Mouse (Mus musculus) heart, adult 2 months (tissue): ENCODE results near the gene Upp2. TPM values are rescaled to one million over a fixed set of nuclear protein-coding genes. Genes with fewer than 3 reads are reported as not detected.
A peak's percentile ranks its signal among the peaks of the same experiment; 100 is the strongest.

Source experiments
- DNase-seq, 2 experiments: peaks; one replicate each; pipeline ENCODE4 v3.0.0; 2021
- H3K27ac ChIP-seq: fragments of 200-600 bp; 2 replicates; pipeline ENCODE4 v1.8.1; 2022
- H3K27me3 ChIP-seq: fragments of 200-500 bp; 2 replicates; pipeline ENCODE4 v1.6.1; 2012; ENCODE audit warnings: mild to moderate bottlenecking, low read length, inconsistent platforms, mixed read lengths; ENCODE audit not compliant: control insufficient read depth, insufficient read depth
- H3K36me3 ChIP-seq: fragments of 200-500 bp; 2 replicates; pipeline ENCODE4 v1.6.1; 2012; ENCODE audit warnings: low read length, inconsistent platforms; ENCODE audit not compliant: control insufficient read depth, insufficient read depth
- H3K4me1 ChIP-seq: fragments of 200-500 bp; 2 replicates; pipeline ENCODE4 v1.6.1; 2011; ENCODE audit warnings: low read length; ENCODE audit not compliant: control insufficient read depth, insufficient read depth
- H3K4me3 ChIP-seq: fragments of 200-600 bp; 2 replicates; pipeline ENCODE4 v1.8.1; 2022
- H3K79me2 ChIP-seq: fragments of 200-500 bp; replicated peaks from 2 replicates; pipeline ENCODE4 v1.6.1; 2012; ENCODE audit warnings: mild to moderate bottlenecking, inconsistent platforms, low read length, moderate library complexity, mixed read lengths; ENCODE audit not compliant: control insufficient read depth, insufficient read depth
- H3K9ac ChIP-seq: fragments of 200-500 bp; 2 replicates; pipeline ENCODE4 v1.6.1; 2012; ENCODE audit warnings: low read depth, mild to moderate bottlenecking, control low read depth, inconsistent platforms, low read length, mixed read lengths
- CTCF ChIP-seq: fragments of 200-600 bp; IDR thresholded peaks from 2 replicates; pipeline ENCODE4 v1.8.1; 2022; ENCODE audit warnings: antibody characterized with exemption, mild to moderate bottlenecking, moderate library complexity
- EP300 ChIP-seq: fragments of 200-500 bp; IDR thresholded peaks from 2 replicates; pipeline ENCODE4 v1.6.1; 2011; ENCODE audit warnings: low read depth, low read length, control low read depth; ENCODE audit not compliant: insufficient read depth
- POLR2A ChIP-seq: fragments of 200-500 bp; IDR thresholded peaks from 2 replicates; pipeline ENCODE4 v1.6.1; 2011; ENCODE audit warnings: mild to moderate bottlenecking, low read depth, low read length, control low read depth; ENCODE audit not compliant: insufficient read depth
- WGBS: fragments of 180-500 bp; shearing (Covaris S2); methylation state at CpG from one replicate; pipeline ENCODE4 v1.1.7; 2018; 5-methylcytosine and 5-hydroxymethylcytosine counted together
- intact Hi-C: fragments of 180-260 bp; cut with DNase I; formaldehyde crosslinking; loops from one replicate; pipeline ENCODE4 v1.15.1; 2025
- polyA plus RNA-seq: library from polyadenylated mRNA; depleted of rRNA; stranded (reverse); fragments of >200 nt; gene quantifications from 2 replicates; pipeline ENCODE4 v1.2.3, GENCODE M21; 2012
- total RNA-seq, 2 experiments: library from RNA; stranded (reverse); gene quantifications; 2 replicates each; pipeline ENCODE4 v1.2.3; 2021

The Upp2 gene
- total and polyA plus RNA-seq, 3 experiments = 2.2 to 3.3 (median 3.0) TPM

GRCm38 (mm10) chr2:58552296-58552695, 14.8 kb upstream of the Upp2 start:
- Histone ChIP-seq H3K4me3 (no peak overlapping the region), H3K36me3 (no peaks in the 10 kb centered on the region), H3K4me1 (peaks cover 2% of the 10 kb centered on the region), H3K79me2 (peaks cover 11% of the 10 kb centered on the region), H3K9ac (no peak overlapping the region), H3K27me3 (no peaks in the 10 kb centered on the region), H3K27ac (no peak overlapping the region)
- TF ChIP-seq POLR2A = no peak
- no peak for TF ChIP-seq CTCF
- TF ChIP-seq EP300 = no peak
- no peak for DNase-seq
- intact Hi-C loops = no loop called here
- WGBS = 69% methylated on average over 3 of the region's 3 CpGs

GRCm38 (mm10) chr2:58557045-58557845, 9.9 kb upstream of the Upp2 start:
- no peak for TF ChIP-seq POLR2A
- TF ChIP-seq EP300 = no peak
- no peak for TF ChIP-seq CTCF
- no peaks in the 10 kb centered on the region for H3K36me3 ChIP-seq
- peaks cover 1% of the 10 kb centered on the region; the same call in 1 of the 2 replicates for H3K4me1 ChIP-seq
- WGBS = 84% methylated on average over 9 of the region's 9 CpGs
- no peak for DNase-seq
- no peaks in the 10 kb centered on the region for H3K27me3 ChIP-seq
- no peak overlapping the region for H3K4me3 ChIP-seq
- intact Hi-C loops = no loop called here
- H3K9ac ChIP-seq = no peak overlapping the region
- peaks cover 22% of the 10 kb centered on the region for H3K79me2 ChIP-seq
- H3K27ac ChIP-seq = no peak overlapping the region

GRCm38 (mm10) chr2:58562137-58562536, 5.0 kb upstream of the Upp2 start:
- Histone ChIP-seq H3K36me3 (no peaks in the 10 kb centered on the region), H3K4me3 (no peak overlapping the region), H3K27ac (no peak overlapping the region), H3K9ac (no peak overlapping the region), H3K79me2 (peaks cover 23% of the 10 kb centered on the region), H3K4me1 (peaks cover 9% of the 10 kb centered on the region), H3K27me3 (no peaks in the 10 kb centered on the region)
- no peak for TF ChIP-seq CTCF
- no peak for TF ChIP-seq POLR2A
- no peak for TF ChIP-seq EP300
- intact Hi-C loops = no loop called here
- 38% methylated on average over 4 of the region's 4 CpGs for WGBS
- DNase-seq = no peak

- Histone ChIP-seq H3K79me2 (peaks cover 11% of the 10 kb centered on the region), H3K9ac (no peak overlapping the region), H3K36me3 (no peaks in the 10 kb centered on the region), H3K4me3 (peak overlapping the region; percentile 65), H3K4me1 (peaks cover 13% of the 10 kb centered on the region), H3K27me3 (no peaks in the 10 kb centered on the region), H3K27ac (peak overlapping the region; percentile 89)
- WGBS = 17% methylated on average over 6 of the region's 6 CpGs
- DNase-seq = peak; percentile 55 to 69
- intact Hi-C loops = loop anchor here (1.0 to 5.0 kb wide), 2 partner anchors 85 to 102 kb away; no protein-coding TSS in a partner anchor
- TF ChIP-seq CTCF (no peak), POLR2A (no peak), EP300 (no peak)
These were observed 1.8 kb upstream of the Upp2 start for GRCm38 (mm10) chr2:58565267-58565666.

- H3K27me3 ChIP-seq = no peaks in the 10 kb centered on the region
- intact Hi-C loops = loop anchor here (2.0 to 5.0 kb wide), 3 partner anchors 33 to 101 kb away; no protein-coding TSS in a partner anchor
- no peak for TF ChIP-seq POLR2A
- TF ChIP-seq EP300 = no peak
- no peak for TF ChIP-seq CTCF
- peak overlapping the region; percentile 96 for H3K9ac ChIP-seq
- 6% methylated on average over 6 of the region's 6 CpGs for WGBS
- H3K79me2 ChIP-seq = peaks cover 8% of the 10 kb centered on the region
- peak overlapping the region; percentile 65 for H3K4me3 ChIP-seq
- peak overlapping the region; percentile 89 for H3K27ac ChIP-seq
- peak in 1 of 2 experiments; percentile 49 for DNase-seq
- no peaks in the 10 kb centered on the region for H3K36me3 ChIP-seq
- H3K4me1 ChIP-seq = peaks cover 13% of the 10 kb centered on the region
These were observed 1.1 kb upstream of the Upp2 start for GRCm38 (mm10) chr2:58566049-58566409.
